Mouse (Mus musculus) stomach, postnatal 0 days (tissue): ENCODE data around the gene Mtnr1b.

Experiments
- CTCF ChIP-seq: IDR thresholded peaks from 2 replicates; pipeline ENCODE4 v1.5.1; 2016; ENCODE audit warnings: antibody characterized with exemption, low read depth, mild to moderate bottlenecking, moderate library complexity
- EP300 ChIP-seq: optimal IDR thresholded peaks from 2 replicates; pipeline ENCODE3; 2016; ENCODE audit warnings: antibody characterized with exemption

DNA sequence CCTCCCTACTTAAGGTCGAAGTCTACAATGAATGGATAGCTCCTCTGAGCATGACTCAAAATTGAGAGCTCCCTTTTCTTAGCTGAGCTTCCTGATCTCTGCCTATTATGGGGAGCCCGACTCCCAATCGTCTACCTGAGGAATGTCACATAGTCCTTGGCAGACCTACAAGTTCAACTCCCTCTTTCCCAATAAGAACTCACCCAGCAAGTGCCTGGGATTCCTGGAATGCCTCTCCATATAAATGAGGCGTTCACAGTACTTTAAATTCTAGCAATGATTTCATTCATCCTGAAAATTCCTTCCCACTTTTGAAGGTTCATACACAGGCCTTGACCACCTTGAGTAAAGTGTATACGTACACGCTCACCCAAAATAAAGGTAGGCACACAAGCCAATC, 79.9 kb downstream of the Mtnr1b start:
- no peak for TF ChIP-seq CTCF
- TF ChIP-seq EP300, result no peak
